Mouse (Mus musculus): Measurements from ENCODE around the gene Gm19426.

Gene Gm19426

GRCm38 (mm10) chr2:84743561-84743960 is at the start of gene Gm19426:
TSS of gene Gm19426 (minus strand) at chr2:84743655.
- peak; percentile 73 for DNase-seq

GRCm38 (mm10) chr2:84793154-84793553 is 49.7 kb upstream of the Gm19426 start:
- DNase-seq: no peak

DNA sequence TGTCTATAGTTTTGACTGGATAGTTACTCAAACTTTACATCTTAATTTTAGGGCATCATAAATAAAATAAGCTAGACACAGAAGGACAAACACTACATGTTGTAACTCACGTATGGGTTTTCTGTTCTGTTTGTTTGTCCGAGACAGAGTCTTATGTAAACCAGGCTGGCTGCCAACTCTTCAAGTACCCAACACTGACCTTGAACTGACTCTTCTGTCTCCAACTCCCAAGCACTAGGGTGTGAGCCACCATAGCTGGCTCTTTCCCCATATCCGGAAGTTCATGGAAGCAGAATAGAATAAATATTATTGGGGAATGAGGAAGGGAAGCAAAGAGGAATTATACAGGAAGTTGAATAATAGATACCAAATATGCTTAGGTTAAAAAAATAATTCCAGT is 49.1 kb upstream of the Gm19426 start:
- DNase-seq: no peak

DNA sequence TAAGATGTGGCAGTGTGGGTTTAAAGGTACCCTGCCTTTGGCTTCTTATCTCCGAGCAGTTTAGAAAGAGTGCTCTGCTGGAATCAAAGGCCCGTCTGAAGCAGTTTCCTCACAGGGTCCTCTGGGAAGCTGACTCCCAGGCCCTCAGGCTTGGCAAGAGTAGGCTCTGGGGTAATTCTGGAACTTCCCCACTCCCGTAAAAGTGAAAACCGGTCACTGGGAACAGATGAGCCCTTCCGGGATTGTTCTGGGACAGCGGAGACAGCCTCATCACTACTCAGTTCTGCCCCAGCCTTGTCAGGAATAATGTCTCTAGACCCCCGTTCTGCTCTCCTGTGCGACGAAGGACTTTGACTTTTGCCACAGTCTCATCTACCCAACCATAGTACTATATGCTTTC is 47.0 kb upstream of the Gm19426 start:
- DNase-seq: no peak

DNA sequence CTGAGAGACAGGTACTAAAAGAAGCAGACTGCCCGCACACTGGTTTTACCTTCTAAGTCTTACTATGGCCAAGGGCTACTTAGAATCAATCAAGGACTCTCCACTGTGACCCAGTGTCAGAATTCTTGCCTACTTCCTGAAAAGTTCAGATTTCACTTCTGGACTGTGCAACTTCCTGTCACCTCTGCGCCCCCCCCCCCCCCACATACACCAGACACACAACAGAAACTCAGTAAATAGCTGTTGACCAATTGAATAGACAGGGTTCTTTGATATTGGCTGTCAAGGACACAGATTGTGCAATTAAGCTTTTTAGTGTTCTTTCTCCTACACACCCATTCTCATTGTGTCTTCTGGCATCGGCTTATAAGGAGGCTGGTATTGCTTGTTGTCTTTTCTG is 44.9 kb upstream of the Gm19426 start:
- no peak for DNase-seq

DNA sequence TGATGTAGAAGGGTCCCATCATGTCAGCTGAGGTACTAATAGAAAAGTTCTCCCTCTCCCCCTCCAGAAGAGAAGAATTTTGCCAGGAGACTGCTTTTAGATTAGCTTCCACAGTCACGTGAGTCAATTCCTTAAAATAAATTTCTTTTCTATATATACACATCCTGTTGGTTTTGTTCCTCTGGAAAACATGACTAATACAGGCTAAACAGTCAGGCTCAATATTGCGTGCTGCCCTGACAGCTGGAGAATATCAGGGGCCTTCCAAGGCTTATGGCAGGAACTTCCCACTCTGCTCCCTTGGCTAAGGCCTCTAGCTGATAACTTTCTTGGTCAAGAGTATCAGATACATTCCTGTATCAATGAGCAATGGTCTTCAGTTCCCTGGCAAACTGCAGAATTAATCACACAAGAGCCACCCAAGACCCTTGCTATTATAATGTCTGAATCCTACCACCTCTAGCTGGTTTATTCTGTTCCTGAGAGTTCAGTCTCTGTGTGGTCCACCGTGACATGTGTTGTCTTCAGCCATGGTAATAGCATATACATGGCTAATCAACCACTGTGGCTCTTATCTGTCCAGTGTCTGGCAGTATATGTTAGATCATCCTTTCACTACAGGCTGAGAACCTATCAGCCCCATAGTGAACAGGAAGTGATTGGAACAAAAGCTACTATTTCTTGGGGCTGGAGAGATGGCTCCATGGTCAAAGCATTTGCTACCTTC is 40.5 kb upstream of the Gm19426 start:
- DNase-seq: no peak

DNA sequence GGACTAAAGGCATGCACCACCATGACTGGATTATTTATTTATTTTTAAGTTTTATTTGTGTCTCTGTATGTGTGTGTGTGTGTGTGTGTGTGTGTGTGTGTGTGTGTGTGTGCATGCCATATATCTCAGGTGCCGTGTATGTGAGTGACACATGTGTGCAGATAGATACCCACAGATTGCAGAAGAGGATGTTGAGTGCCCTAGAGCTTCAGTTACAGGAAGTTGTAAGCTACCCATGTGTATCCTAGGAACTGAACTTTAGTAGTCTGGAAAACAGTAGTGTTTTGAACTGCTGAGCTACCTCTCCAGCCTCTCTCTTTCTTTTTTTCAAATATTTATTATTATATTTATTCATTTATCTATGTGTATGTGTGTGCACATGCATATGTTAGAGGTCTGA is 39.9 kb upstream of the Gm19426 start:
- DNase-seq: no peak

- DNase-seq: no peak
Observed at GRCm38 (mm10) chr2:84779210-84779609, 35.8 kb upstream of the Gm19426 start.

DNA sequence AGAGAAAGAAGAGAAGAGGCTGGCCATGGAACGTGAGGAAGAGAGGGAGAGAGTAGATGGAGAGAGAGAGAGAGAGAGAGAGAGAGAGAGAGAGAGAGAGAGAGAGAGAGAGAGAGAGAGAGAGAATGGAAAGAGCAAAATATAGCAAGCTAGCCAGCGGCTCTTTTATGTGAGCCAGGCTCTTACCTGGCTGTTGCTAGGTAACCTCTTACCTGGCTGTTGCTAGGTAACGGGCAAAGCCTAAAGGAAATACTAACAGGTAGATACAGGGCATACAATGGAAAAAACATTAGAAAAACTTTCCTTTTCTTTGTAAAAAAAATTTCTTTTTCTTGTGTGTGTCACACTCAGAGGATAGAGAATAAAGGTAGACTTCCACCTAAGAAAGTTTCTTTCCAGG is 34.3 kb upstream of the Gm19426 start:
- peak; percentile 34 for DNase-seq

DNA sequence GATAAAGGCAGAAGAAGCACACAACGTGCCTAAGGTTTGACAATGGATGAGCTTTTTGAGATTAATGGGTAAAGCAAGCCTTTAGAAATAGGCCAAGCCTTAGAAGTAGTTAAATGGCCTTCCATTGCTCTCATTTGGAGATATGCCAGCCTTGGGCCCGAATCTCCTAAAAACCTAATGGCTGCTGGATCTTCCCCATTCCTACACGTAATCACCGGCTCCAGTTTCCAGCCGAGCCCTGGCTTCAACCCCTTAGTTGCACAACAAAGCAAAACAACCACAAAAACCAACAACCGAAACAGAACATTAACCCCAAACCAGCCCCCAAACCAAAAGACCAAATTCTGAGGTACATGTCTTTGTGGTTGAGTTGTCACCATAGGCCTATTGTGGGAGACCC is 32.2 kb upstream of the Gm19426 start:
- DNase-seq: peak; percentile 48

- no peak for DNase-seq
Observed at GRCm38 (mm10) chr2:84775241-84775640, 31.8 kb upstream of the Gm19426 start, which contains the start of gene Serping1. TSS of gene Serping1 (minus strand) at chr2:84775444.

- DNase-seq: peak; percentile 78
Observed at GRCm38 (mm10) chr2:84774751-84775150, 31.3 kb upstream of the Gm19426 start.

- no peak for DNase-seq
Observed at GRCm38 (mm10) chr2:84773195-84773594, 29.7 kb upstream of the Gm19426 start.

DNA sequence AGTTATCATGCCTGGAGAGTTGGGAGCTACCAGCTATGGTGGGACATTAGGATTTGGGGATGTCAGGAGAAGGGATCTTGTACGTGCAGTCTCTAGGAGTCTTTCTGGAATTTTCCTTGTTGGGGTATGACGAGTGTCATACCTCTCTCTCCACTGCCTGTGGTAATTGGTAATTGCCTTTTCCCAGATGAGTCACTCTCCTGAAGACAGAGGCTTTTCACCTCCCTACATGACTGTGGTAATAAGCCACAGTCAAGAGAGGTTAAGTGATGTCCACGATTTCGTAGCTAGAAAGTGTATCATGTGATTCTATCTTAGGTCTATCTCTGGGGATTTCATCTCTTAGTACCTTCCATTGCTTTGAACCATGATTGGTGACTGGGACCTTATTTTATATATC is 29.0 kb upstream of the Gm19426 start:
- DNase-seq: no peak

DNA sequence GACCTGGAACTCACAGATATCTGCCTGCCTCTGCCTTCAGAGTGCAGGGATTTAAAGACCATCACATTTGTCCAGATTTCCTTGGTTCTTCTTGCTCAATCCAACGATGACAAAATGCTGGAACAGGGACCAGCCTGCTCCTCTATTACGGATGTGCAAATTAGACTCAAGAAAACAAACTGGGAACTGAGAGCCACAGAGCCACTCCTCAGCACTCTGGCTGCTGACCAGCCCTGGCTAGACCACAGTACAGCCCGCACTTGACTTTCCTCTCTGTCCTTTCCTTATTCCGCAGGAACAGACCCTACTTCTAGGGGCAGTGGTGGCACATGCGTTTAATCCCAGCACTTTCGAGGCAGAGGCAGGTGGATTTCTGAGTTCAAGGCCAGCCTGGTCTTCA is 27.0 kb upstream of the Gm19426 start:
- no peak for DNase-seq

- no peak for DNase-seq
Observed at GRCm38 (mm10) chr2:84762818-84763217, 19.4 kb upstream of the Gm19426 start.

DNA sequence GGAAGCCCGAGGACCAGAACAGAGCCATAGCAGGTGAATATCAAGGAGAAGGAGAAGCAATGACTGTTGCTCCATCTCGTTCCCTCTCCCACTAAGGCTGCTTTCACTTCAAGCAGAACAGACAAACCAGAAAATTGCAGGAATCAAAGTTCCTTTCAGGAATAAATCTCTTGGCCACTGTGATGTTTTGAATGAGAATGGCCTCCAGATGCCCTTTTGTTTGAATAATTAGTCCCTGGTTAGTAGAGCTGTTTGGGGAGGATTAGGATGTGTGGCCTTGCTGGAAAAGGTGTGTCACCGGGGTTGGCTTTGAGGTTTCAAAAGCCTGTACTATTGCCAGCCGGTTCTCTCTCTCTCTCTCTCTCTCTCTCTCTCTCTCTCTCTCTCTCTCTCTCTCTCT is 18.8 kb upstream of the Gm19426 start:
- DNase-seq: no peak

GRCm38 (mm10) chr2:84761840-84762239 is 18.4 kb upstream of the Gm19426 start:
- no peak for DNase-seq

- no peak for DNase-seq
Observed at GRCm38 (mm10) chr2:84761309-84761708, 17.9 kb upstream of the Gm19426 start.

DNA sequence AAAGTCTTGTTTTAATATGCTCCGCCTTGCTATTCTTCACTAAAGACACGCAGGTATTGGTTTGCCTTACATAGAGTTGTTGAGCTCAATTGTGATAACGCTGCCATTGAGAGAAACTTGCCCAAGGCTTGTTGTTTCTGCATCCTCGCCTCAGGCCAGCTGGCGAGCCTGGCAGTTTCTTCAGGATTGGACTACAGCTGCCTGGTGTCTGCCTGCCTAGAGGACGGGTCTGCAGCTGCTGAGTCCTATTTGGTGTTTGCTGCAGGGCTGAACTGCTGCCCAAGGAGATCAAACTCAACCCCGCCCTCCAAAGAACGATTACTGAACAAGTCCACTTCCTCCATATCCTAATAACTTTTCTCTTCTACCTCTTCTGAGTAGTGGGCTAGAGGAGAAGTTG is 17.3 kb upstream of the Gm19426 start:
- no peak for DNase-seq

DNA sequence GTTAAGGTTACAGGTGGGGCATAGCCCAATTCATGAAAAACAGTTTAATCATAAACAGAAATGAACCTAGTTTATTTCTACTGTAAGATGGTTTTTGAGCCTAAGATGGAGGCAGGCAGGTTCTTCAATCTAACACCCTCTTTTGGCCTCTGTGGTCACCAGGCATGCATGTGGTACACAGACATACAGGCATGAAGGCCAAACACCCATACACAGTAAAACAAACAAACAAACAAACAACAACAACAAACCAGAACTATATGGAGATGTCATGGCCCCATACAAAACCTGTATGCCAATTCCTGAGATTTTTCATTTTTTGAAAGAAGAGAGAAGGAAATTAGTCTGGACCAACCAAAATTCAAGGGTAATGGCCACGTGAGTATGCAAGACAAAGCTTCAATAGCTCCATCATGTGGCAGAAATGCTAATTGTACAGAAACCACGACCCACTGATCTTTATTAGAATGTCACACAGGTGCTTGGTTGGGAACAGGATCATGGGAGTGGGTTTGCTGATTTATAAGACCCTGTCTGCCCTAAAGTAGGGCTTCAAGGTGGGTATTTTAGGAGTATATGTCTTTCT is 15.2 kb upstream of the Gm19426 start:
- DNase-seq: peak; percentile 58

GRCm38 (mm10) chr2:84757026-84757682 is 13.7 kb upstream of the Gm19426 start:
- DNase-seq: no peak

- no peak for DNase-seq
Observed at GRCm38 (mm10) chr2:84756245-84756644, 12.8 kb upstream of the Gm19426 start.

- peak; percentile 36 for DNase-seq
Observed at GRCm38 (mm10) chr2:84750115-84750514, 6.7 kb upstream of the Gm19426 start.
